Mouse (Mus musculus) liver, postnatal 0 days (tissue): ENCODE results near the gene Prpf3. TPM values are rescaled to one million over a fixed set of nuclear protein-coding genes. Genes with fewer than 3 reads are reported as not detected.

ENCODE experiments used
- ATAC-seq: fragments of 200-750 bp; cut with Nextera tagmentation; 2 replicates; pipeline ENCODE4 v1.8.0; 2017; ENCODE audit warnings: mild to moderate bottlenecking, moderate library complexity
- DNase-seq: peaks from one replicate; pipeline ENCODE4 v3.0.0-alpha.2; 2016
- H3K27ac ChIP-seq: fragments of 300-500 bp; sonication (generic); 2 replicates; pipeline ENCODE4 v1.5.1; 2014; ENCODE audit warnings: antibody characterized with exemption, moderate library complexity, mild to moderate bottlenecking, low read depth
- H3K27me3 ChIP-seq: fragments of 300-500 bp; sonication (generic); 2 replicates; pipeline ENCODE4 v1.6.1; 2014; ENCODE audit warnings: low read length, control low read depth, mixed read lengths; ENCODE audit not compliant: insufficient read depth
- H3K36me3 ChIP-seq: fragments of 300-500 bp; sonication (generic); replicated peaks from 2 replicates; pipeline ENCODE4 v1.6.1; 2014; ENCODE audit warnings: mild to moderate bottlenecking, control low read depth, low read length, moderate library complexity, mixed read lengths; ENCODE audit not compliant: insufficient read depth
- H3K4me1 ChIP-seq: fragments of 300-500 bp; sonication (generic); 2 replicates; pipeline ENCODE4 v1.6.1; 2014; ENCODE audit warnings: antibody characterized with exemption, mild to moderate bottlenecking, control low read depth; ENCODE audit not compliant: insufficient read depth
- H3K4me2 ChIP-seq: fragments of 300-500 bp; sonication (generic); 2 replicates; pipeline ENCODE4 v1.6.1; 2014; ENCODE audit warnings: low read depth, mild to moderate bottlenecking, low read length, moderate library complexity, mixed read lengths
- H3K4me3 ChIP-seq: fragments of 300-500 bp; sonication (generic); 2 replicates; pipeline ENCODE4 v1.5.1; 2014; ENCODE audit warnings: low read depth, low read length
- H3K9ac ChIP-seq: fragments of 300-500 bp; sonication (generic); replicated peaks from 2 replicates; pipeline ENCODE4 v1.6.1; 2014; ENCODE audit warnings: mild to moderate bottlenecking, moderate library complexity
- H3K9me3 ChIP-seq: fragments of 300-500 bp; sonication (generic); 2 replicates; pipeline ENCODE4 v1.6.1; 2016; ENCODE audit warnings: mild to moderate bottlenecking, control low read depth, low read length, mixed read lengths
- CTCF ChIP-seq: sonication (generic); IDR thresholded peaks from 2 replicates; pipeline ENCODE4 v1.5.1; 2016; ENCODE audit warnings: antibody characterized with exemption, low read depth
- EP300 ChIP-seq: IDR thresholded peaks from 2 replicates; pipeline ENCODE4 v1.6.1; 2016; ENCODE audit warnings: antibody characterized with exemption, low read depth, mild to moderate bottlenecking
- WGBS: fragments of 180-500 bp; shearing (Covaris S2); extraction: QIAGEN DNeasy Blood & Tissue Kit; methylation state at CpG from one replicate; pipeline ENCODE4 v1.1.7; 2014; ENCODE audit not compliant: insufficient replicate concordance; 5-methylcytosine and 5-hydroxymethylcytosine counted together
- polyA plus RNA-seq: library from polyadenylated mRNA; unstranded; fragments of >200 nt; fragmentation: Nextera tagmentation; extraction: Ambion mirVana; gene quantifications from 2 replicates; pipeline ENCODE4 v1.2.1, GENCODE M21; 2015

Prpf3 gene
- polyA plus RNA-seq, 1 experiment from 2014 or later, result 12.0 TPM

DNA sequence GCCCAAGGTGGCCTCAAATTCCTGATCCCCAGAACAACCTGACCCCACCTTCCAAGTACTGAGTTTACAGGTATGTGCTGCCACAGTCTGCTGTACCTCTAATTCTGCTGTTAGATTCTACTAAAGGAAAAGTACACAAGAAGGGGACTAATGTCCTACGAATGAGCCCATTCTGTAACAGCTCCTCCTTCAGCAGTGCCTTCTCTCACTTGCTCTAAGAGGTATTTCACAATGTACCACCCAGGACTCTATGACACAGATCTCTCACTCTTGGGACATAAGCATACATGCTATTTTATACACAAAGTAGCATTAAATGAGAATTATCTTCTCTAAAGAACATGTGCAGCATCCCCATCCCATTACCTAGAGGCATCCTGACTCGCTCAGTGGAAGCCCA is 62.0 kb downstream of the Prpf3 start:
- no peak overlapping the region for H3K4me3 ChIP-seq
- 79% methylated on average over 2 of the region's 2 CpGs for WGBS
- H3K27me3 ChIP-seq, result no peaks in the 10 kb centered on the region
- 0 out of 2 replicates have a peak, but pooled peaks cover 4% of the 10 kb centered on the region for H3K36me3 ChIP-seq
- no peak overlapping the region for H3K27ac ChIP-seq
- no peaks in the 10 kb centered on the region for H3K4me1 ChIP-seq
- TF ChIP-seq CTCF (no peak), EP300 (no peak)
- DNase-seq (no peak), ATAC-seq (no peak)
- H3K9me3 ChIP-seq, result no peaks in the 10 kb centered on the region
- no peak overlapping the region for H3K4me2 ChIP-seq
- H3K9ac ChIP-seq, result no peak overlapping the region

GRCm38 (mm10) chr3:95785501-95785900 is 70.2 kb downstream of the Prpf3 start:
- 85% methylated on average over 4 of the region's 4 CpGs for WGBS
- Histone ChIP-seq H3K9ac (no peak overlapping the region), H3K36me3 (peaks cover 63% of the 10 kb centered on the region), H3K27me3 (no peaks in the 10 kb centered on the region), H3K4me3 (no peak overlapping the region), H3K27ac (no peak overlapping the region), H3K4me2 (no peak overlapping the region), H3K4me1 (no peaks in the 10 kb centered on the region), H3K9me3 (no peaks in the 10 kb centered on the region)
- DNase-seq (no peak), ATAC-seq (no peak)
- TF ChIP-seq EP300, result no peak

Other genes with a start within 250 kb of the Prpf3 start
- 20.1 and 23.9 TPM in 2 replicates for gene Ensa, start 230.9 kb downstream of the Prpf3 start, polyA plus RNA-seq
- 36.2 and 38.2 TPM in 2 replicates for gene Mcl1, start 197.1 kb downstream of the Prpf3 start, polyA plus RNA-seq
- gene Adamtsl4, start 168.0 kb downstream of the Prpf3 start, polyA plus RNA-seq, result 2.5 and 2.6 TPM in 2 replicates
- 81.2 and 90.1 TPM in 2 replicates for gene Ecm1, start 116.3 kb downstream of the Prpf3 start, polyA plus RNA-seq
- gene Tars2, start 95.7 kb downstream of the Prpf3 start, polyA plus RNA-seq, result 16.4 and 21.0 TPM in 2 replicates
- gene Rprd2, start 37.0 kb downstream of the Prpf3 start, polyA plus RNA-seq, result 7.1 and 8.2 TPM in 2 replicates
- gene Mrps21, start 15.6 kb upstream of the Prpf3 start, polyA plus RNA-seq, result 145 and 157 TPM in 2 replicates
- 0.77 and 1.00 TPM in 2 replicates for gene Ciart, start 26.4 kb upstream of the Prpf3 start, polyA plus RNA-seq
- gene BC028528, start 36.1 kb upstream of the Prpf3 start, polyA plus RNA-seq, result 7.6 and 7.9 TPM in 2 replicates
- 17.1 and 22.9 TPM in 2 replicates for gene Aph1a, start 38.1 kb upstream of the Prpf3 start, polyA plus RNA-seq
- gene Car14, start 48.8 kb upstream of the Prpf3 start, polyA plus RNA-seq, result 15.2 and 17.3 TPM in 2 replicates
- gene Anp32e, start 73.4 kb upstream of the Prpf3 start, polyA plus RNA-seq, result 92.0 and 98.4 TPM in 2 replicates
- gene Plekho1, start 140.1 kb upstream of the Prpf3 start, polyA plus RNA-seq, result 10.7 and 11.7 TPM in 2 replicates
- 11.3 and 12.5 TPM in 2 replicates for gene Vps45, start 202.6 kb upstream of the Prpf3 start, polyA plus RNA-seq
- 7.4 and 7.9 TPM in 2 replicates for gene Otud7b, start 248.6 kb upstream of the Prpf3 start, polyA plus RNA-seq